Mouse (Mus musculus): ENCODE data around the gene Zfp93. TPM values are rescaled to one million over a fixed set of nuclear protein-coding genes. Genes with fewer than 3 reads are reported as not detected.
A peak's percentile ranks its signal among the peaks of the same experiment; 100 is the strongest.

Zfp93 gene
- polyA plus RNA-seq, 1 experiment from 2014 or later: 7.8 TPM

GRCm38 (mm10) chr7:24295376-24295775 is 25.2 kb downstream of the Zfp93 start:
- Histone ChIP-seq H3K36me3 (peaks cover 69% of the 10 kb centered on the region), H3K9me3 (no peaks in the 10 kb centered on the region), H3K4me1 (replicated peaks) (peaks cover 21% of the 10 kb centered on the region), H3K4me2 (replicated peaks) (no peak overlapping the region), H3K27me3 (no peaks in the 10 kb centered on the region), H3K4me3 (replicated peaks) (no peak overlapping the region), H3K27ac (no peak overlapping the region), H3K9ac (replicated peaks) (no peak overlapping the region)
- no peak for ATAC-seq
- 99% methylated on average over 7 of the region's 7 CpGs for WGBS

GRCm38 (mm10) chr7:24296386-24296785 is 26.2 kb downstream of the Zfp93 start:
- Histone ChIP-seq H3K4me1 (replicated peaks) (peaks cover 27% of the 10 kb centered on the region), H3K4me2 (replicated peaks) (no peak overlapping the region), H3K27me3 (no peaks in the 10 kb centered on the region), H3K36me3 (peaks cover 59% of the 10 kb centered on the region), H3K9ac (replicated peaks) (no peak overlapping the region), H3K4me3 (replicated peaks) (no peak overlapping the region), H3K27ac (no peak overlapping the region), H3K9me3 (no peaks in the 10 kb centered on the region)
- WGBS: 98% methylated on average over 7 of the region's 7 CpGs
- ATAC-seq: no peak

GRCm38 (mm10) chr7:24297361-24298095 is 27.3 kb downstream of the Zfp93 start:
- Histone ChIP-seq H3K4me1 (replicated peaks) (peaks cover 27% of the 10 kb centered on the region), H3K4me3 (replicated peaks) (peak overlapping the region; percentile 73), H3K36me3 (peaks cover 57% of the 10 kb centered on the region), H3K27me3 (no peaks in the 10 kb centered on the region), H3K9me3 (no peaks in the 10 kb centered on the region), H3K27ac (0 out of 2 replicates have a peak overlapping the region, but pooled peaks have one; percentile 94), H3K4me2 (replicated peaks) (peak overlapping the region; percentile 72), H3K9ac (replicated peaks) (peak overlapping the region; percentile 88)
- ATAC-seq: no peak
- WGBS: 93% methylated on average over 15 of the region's 15 CpGs

- peak; percentile 25 for ATAC-seq
- H3K27me3 ChIP-seq: no peaks in the 10 kb centered on the region
- peaks cover 57% of the 10 kb centered on the region for H3K36me3 ChIP-seq
- 0% methylated on average over 12 of the region's 12 CpGs for WGBS
- H3K9ac ChIP-seq (replicated peaks): peak overlapping the region; percentile 88
- no peaks in the 10 kb centered on the region for H3K9me3 ChIP-seq
- H3K27ac ChIP-seq: peak overlapping the region; percentile 94
- H3K4me3 ChIP-seq (replicated peaks): peak overlapping the region; percentile 73
- H3K4me2 ChIP-seq (replicated peaks): peak overlapping the region; percentile 72
- H3K4me1 ChIP-seq (replicated peaks): peaks cover 27% of the 10 kb centered on the region
Observed at GRCm38 (mm10) chr7:24298635-24298972, 28.4 kb downstream of the Zfp93 start.

- peak; percentile 88 for ATAC-seq
- peak overlapping the region; percentile 72 for H3K4me2 ChIP-seq (replicated peaks)
- H3K36me3 ChIP-seq: peaks cover 56% of the 10 kb centered on the region
- under 1% methylated on average over 46 of the region's 47 CpGs for WGBS
- H3K9ac ChIP-seq (replicated peaks): peak overlapping the region; percentile 88
- H3K27ac ChIP-seq: peak overlapping the region; percentile 94
- H3K27me3 ChIP-seq: no peaks in the 10 kb centered on the region
- H3K4me1 ChIP-seq (replicated peaks): peaks cover 27% of the 10 kb centered on the region
- no peaks in the 10 kb centered on the region for H3K9me3 ChIP-seq
- peak overlapping the region; percentile 73 for H3K4me3 ChIP-seq (replicated peaks)
Observed at GRCm38 (mm10) chr7:24298973-24299708, 28.9 kb downstream of the Zfp93 start.

- peak overlapping the region; percentile 72 for H3K4me2 ChIP-seq (replicated peaks)
- H3K9me3 ChIP-seq: no peaks in the 10 kb centered on the region
- peak overlapping the region; percentile 88 for H3K9ac ChIP-seq (replicated peaks)
- H3K36me3 ChIP-seq: peaks cover 54% of the 10 kb centered on the region
- under 1% methylated on average over 18 of the region's 18 CpGs for WGBS
- H3K4me3 ChIP-seq (replicated peaks): peak overlapping the region; percentile 73
- H3K27me3 ChIP-seq: no peaks in the 10 kb centered on the region
- peaks cover 27% of the 10 kb centered on the region for H3K4me1 ChIP-seq (replicated peaks)
- peak; percentile 65 for ATAC-seq
- peak overlapping the region; percentile 94 for H3K27ac ChIP-seq
Observed at GRCm38 (mm10) chr7:24299823-24300481, 29.7 kb downstream of the Zfp93 start.

- peak within 1 kb of the TSS; percentile 94 for H3K27ac ChIP-seq
- WGBS: under 1% methylated on average over 13 of the region's 13 CpGs
- H3K9ac ChIP-seq (replicated peaks): peak within 1 kb of the TSS; percentile 88
- peaks cover 27% of the 10 kb centered on the region for H3K4me1 ChIP-seq (replicated peaks)
- peak; percentile 59 for ATAC-seq
- no peaks in the 10 kb centered on the region for H3K9me3 ChIP-seq
- no peaks in the 10 kb centered on the region for H3K27me3 ChIP-seq
- peak within 1 kb of the TSS; percentile 73 for H3K4me3 ChIP-seq (replicated peaks)
- H3K36me3 ChIP-seq: peaks cover 52% of the 10 kb centered on the region
- peak within 1 kb of the TSS; percentile 72 for H3K4me2 ChIP-seq (replicated peaks)
Observed at GRCm38 (mm10) chr7:24300771-24301282, 30.6 kb downstream of the Zfp93 start, which contains the start of gene Zfp61. Gene Zfp61 (minus strand): TSS chr7:24301232.

GRCm38 (mm10) chr7:24315726-24316566 is 45.7 kb downstream of the Zfp93 start:
- Histone ChIP-seq H3K9ac (replicated peaks) (peak overlapping the region; percentile 86), H3K4me1 (replicated peaks) (peaks cover 10% of the 10 kb centered on the region), H3K4me2 (replicated peaks) (peak overlapping the region; percentile 80), H3K36me3 (peaks cover 25% of the 10 kb centered on the region), H3K4me3 (replicated peaks) (peak overlapping the region; percentile 70), H3K27ac (peak overlapping the region; percentile 82), H3K27me3 (0 out of 2 replicates have a peak, but pooled peaks cover 6% of the 10 kb centered on the region), H3K9me3 (no peaks in the 10 kb centered on the region)
- 31% methylated on average over 29 of the region's 29 CpGs for WGBS
- ATAC-seq: no peak

GRCm38 (mm10) chr7:24316567-24317092 is 46.4 kb downstream of the Zfp93 start, which contains the start of gene Zfp94:
Gene Zfp94 (minus strand): TSS chr7:24316666.
- Histone ChIP-seq H3K9ac (replicated peaks) (peak within 1 kb of the TSS; percentile 86), H3K4me2 (replicated peaks) (peak within 1 kb of the TSS; percentile 80), H3K27ac (peak within 1 kb of the TSS; percentile 82), H3K36me3 (peaks cover 19% of the 10 kb centered on the region), H3K9me3 (no peaks in the 10 kb centered on the region), H3K4me1 (replicated peaks) (peaks cover 10% of the 10 kb centered on the region), H3K4me3 (replicated peaks) (peak within 1 kb of the TSS; percentile 70), H3K27me3 (0 out of 2 replicates have a peak, but pooled peaks cover 6% of the 10 kb centered on the region)
- 1% methylated on average over 33 of the region's 33 CpGs for WGBS
- ATAC-seq: peak; percentile 94

- no peak for ATAC-seq
Observed at GRCm38 (mm10) chr7:24318942-24319341, 48.7 kb downstream of the Zfp93 start.

GRCm38 (mm10) chr7:24322593-24322992 is 52.4 kb downstream of the Zfp93 start:
- Histone ChIP-seq H3K36me3 (no peaks in the 10 kb centered on the region), H3K4me3 (replicated peaks) (no peak overlapping the region), H3K27ac (no peak overlapping the region), H3K27me3 (0 out of 2 replicates have a peak, but pooled peaks cover 6% of the 10 kb centered on the region), H3K9me3 (peaks cover 10% of the 10 kb centered on the region), H3K9ac (replicated peaks) (no peak overlapping the region), H3K4me1 (replicated peaks) (peaks cover 12% of the 10 kb centered on the region), H3K4me2 (replicated peaks) (no peak overlapping the region)
- WGBS: 76% methylated on average over 4 of the region's 4 CpGs
- no peak for ATAC-seq

More at GRCm38 (mm10) chr7:24318942-24319341, 48.7 kb downstream of the Zfp93 start:
- no peak overlapping the region for H3K4me2 ChIP-seq (replicated peaks)
- no peak overlapping the region for H3K27ac ChIP-seq
- H3K4me3 ChIP-seq (replicated peaks): no peak overlapping the region
- H3K9me3 ChIP-seq: peaks cover 3% of the 10 kb centered on the region; the same call in 1 of the 2 replicates
- no peak overlapping the region for H3K9ac ChIP-seq (replicated peaks)
- 79% methylated on average over 6 of the region's 6 CpGs for WGBS
- 0 out of 2 replicates have a peak, but pooled peaks cover 6% of the 10 kb centered on the region for H3K27me3 ChIP-seq
- H3K4me1 ChIP-seq (replicated peaks): peaks cover 10% of the 10 kb centered on the region
- H3K36me3 ChIP-seq: no peaks in the 10 kb centered on the region
